In genomic region chr1:113204019-113204418, GRCm38 (mm10) we compare ENCODE assay signal across 27 mouse cellular contexts.
"Had no signal": no experiment of that assay in that cellular context is flagged by ENCODE, and none has a peak within 500 bp of the region (broad histone marks: within the 10 kb centered on the region; RNA-seq: fewer than 3 reads in every experiment).

No protein-coding gene starts in this region.

- H3K27me3 ChIP-seq: embryonic facial prominence, embryonic 12.5 days; embryonic facial prominence, embryonic 13.5 days; embryonic facial prominence, embryonic 15.5 days; forebrain, embryonic 12.5 days; forebrain, embryonic 13.5 days; forebrain, embryonic 15.5 days had no signal

- H3K9ac ChIP-seq: embryonic facial prominence, embryonic 12.5 days; embryonic facial prominence, embryonic 13.5 days; embryonic facial prominence, embryonic 15.5 days; forebrain, embryonic 12.5 days; forebrain, embryonic 13.5 days; forebrain, embryonic 15.5 days; forebrain, postnatal 0 days had no signal

- H3K4me3 ChIP-seq: embryonic facial prominence, embryonic 10.5 days; embryonic facial prominence, embryonic 12.5 days; embryonic facial prominence, embryonic 13.5 days; embryonic facial prominence, embryonic 15.5 days; erythroblast, embryonic 14.5 days; forebrain, embryonic 10.5 days; forebrain, embryonic 12.5 days; forebrain, embryonic 13.5 days; forebrain, embryonic 15.5 days; gastrocnemius, adult 2 months; heart, adult 2 months had no signal

- H3K9me3 ChIP-seq: embryonic facial prominence, embryonic 10.5 days; embryonic facial prominence, embryonic 12.5 days; embryonic facial prominence, embryonic 13.5 days; embryonic facial prominence, embryonic 15.5 days; forebrain, embryonic 10.5 days; forebrain, embryonic 12.5 days; forebrain, embryonic 13.5 days; forebrain, embryonic 15.5 days had no signal

- H3K36me3 ChIP-seq: embryonic facial prominence, embryonic 10.5 days; embryonic facial prominence, embryonic 12.5 days; embryonic facial prominence, embryonic 13.5 days; embryonic facial prominence, embryonic 15.5 days; forebrain, embryonic 10.5 days; forebrain, embryonic 12.5 days; forebrain, embryonic 15.5 days had no signal

- DNase-seq: cerebellum, adult 9-10 months; cerebellum, adult 9-11 months; cerebellum, postnatal 10 days; cerebellum, postnatal 14 days; cerebellum, postnatal 25 days; cerebellum, postnatal 36 days; embryo, embryonic 11 days; forebrain, postnatal 0 days; gastrocnemius, adult 2 months; gastrocnemius, postnatal 10 days; gastrocnemius, postnatal 14 days; gastrocnemius, postnatal 25 days; gastrocnemius, postnatal 36 days; heart, adult 11 months; heart, adult 18-20 months; heart, adult 2 months had no signal

- H3K27ac ChIP-seq: embryonic facial prominence, embryonic 10.5 days; embryonic facial prominence, embryonic 12.5 days; embryonic facial prominence, embryonic 13.5 days; embryonic facial prominence, embryonic 15.5 days; forebrain, embryonic 10.5 days; forebrain, embryonic 12.5 days; forebrain, embryonic 13.5 days; forebrain, embryonic 15.5 days; gastrocnemius, adult 2 months; heart, adult 2 months had no signal

- ATAC-seq: forebrain, embryonic 13.5 days; forebrain, embryonic 14.5 days; forebrain, embryonic 15.5 days; forebrain, embryonic 16.5 days; forebrain, postnatal 0 days had no signal

- H3K4me1 ChIP-seq: embryonic facial prominence, embryonic 10.5 days; embryonic facial prominence, embryonic 12.5 days; embryonic facial prominence, embryonic 13.5 days; embryonic facial prominence, embryonic 15.5 days; forebrain, embryonic 10.5 days; forebrain, embryonic 12.5 days; forebrain, embryonic 13.5 days; forebrain, embryonic 15.5 days had no signal

- H3K4me2 ChIP-seq: embryonic facial prominence, embryonic 12.5 days; embryonic facial prominence, embryonic 13.5 days; embryonic facial prominence, embryonic 15.5 days; forebrain, embryonic 12.5 days; forebrain, embryonic 13.5 days; forebrain, embryonic 15.5 days had no signal
